Mouse (Mus musculus) gastrocnemius, postnatal 10 days (tissue): ENCODE data around the gene Tiparp. TPM values are rescaled to one million over a fixed set of nuclear protein-coding genes. Genes with fewer than 3 reads are reported as not detected.

Experiments
- DNase-seq: peaks from one replicate; pipeline ENCODE4 v3.0.0; 2021; ENCODE audit warnings: mixed read lengths
- long read RNA-seq, 2 experiments: library from polyadenylated mRNA; stranded (forward); transcript quantifications; one replicate each; pipeline ENCODE4 v2.0.0; 2021
- total RNA-seq, 2 experiments: library from RNA; stranded (reverse); gene quantifications; 2 replicates each; pipeline ENCODE4 v1.2.3; 2021

The Tiparp gene
- 10 to 100 TPM; 11.2 to 11.9 TPM for total RNA-seq
- long read RNA-seq, experiment 1, full-length matches to known transcripts, result 4 of 5 reads
- long read RNA-seq, experiment 1, partial matches to known transcripts, result 1 of 5 reads
- long read RNA-seq, experiment 1, other reads (novel, unspliced or antisense), result 0 of 5 reads
- long read RNA-seq, experiment 2, full-length matches to known transcripts, result 9 of 10 reads
- long read RNA-seq, experiment 2, partial matches to known transcripts, result 0 of 10 reads
- long read RNA-seq, experiment 2, other reads (novel, unspliced or antisense), result 1 of 10 reads

DNA sequence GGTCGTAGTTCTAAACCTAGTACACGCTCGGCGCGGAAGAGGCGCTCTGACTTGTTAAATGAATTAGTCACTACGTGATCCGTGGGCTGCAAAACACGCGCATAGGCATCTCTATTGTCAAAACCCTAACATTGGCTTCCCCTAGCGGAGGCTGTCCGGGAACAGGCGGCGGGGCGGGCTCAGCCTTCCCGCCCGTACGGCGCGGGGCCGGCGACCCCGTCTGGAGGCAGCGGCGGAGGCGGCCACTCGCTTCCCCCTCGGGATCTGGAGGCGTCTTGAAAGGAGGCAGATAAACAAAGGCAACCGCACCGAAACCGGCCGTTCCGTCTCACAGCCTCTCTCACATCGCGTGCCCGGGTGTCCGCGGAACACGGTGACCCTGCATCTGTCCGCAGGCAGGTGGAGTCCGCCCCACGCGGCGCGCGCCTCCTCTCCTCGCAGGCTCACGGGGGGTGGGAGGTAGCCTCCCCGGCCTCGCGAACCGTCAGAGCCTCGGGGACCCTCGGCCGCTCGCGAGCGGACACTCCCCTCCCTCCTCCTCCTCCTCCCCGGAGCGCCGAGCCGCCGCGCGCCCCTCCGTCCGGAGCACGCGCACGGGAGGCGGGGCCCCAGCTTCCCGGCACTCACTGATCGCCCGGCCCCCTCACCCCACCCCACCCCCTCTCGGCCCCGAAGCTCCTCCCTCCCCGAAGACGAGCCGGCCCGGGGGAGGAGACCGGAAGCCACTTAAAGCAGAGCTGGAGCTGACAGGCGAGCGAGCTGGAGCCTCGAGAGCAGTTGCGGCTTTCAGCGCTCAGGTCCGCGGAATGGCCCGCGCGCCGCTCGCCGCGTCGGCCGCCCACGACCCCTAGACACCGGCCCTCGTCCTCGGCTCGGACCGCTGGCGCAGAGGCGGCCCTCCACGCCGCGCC lies at the start of gene Tiparp:
Gene Tiparp (plus strand): TSS at position 720 of the 911 bp plus-strand sequence.
- DNase-seq, result peak; percentile 89

DNA sequence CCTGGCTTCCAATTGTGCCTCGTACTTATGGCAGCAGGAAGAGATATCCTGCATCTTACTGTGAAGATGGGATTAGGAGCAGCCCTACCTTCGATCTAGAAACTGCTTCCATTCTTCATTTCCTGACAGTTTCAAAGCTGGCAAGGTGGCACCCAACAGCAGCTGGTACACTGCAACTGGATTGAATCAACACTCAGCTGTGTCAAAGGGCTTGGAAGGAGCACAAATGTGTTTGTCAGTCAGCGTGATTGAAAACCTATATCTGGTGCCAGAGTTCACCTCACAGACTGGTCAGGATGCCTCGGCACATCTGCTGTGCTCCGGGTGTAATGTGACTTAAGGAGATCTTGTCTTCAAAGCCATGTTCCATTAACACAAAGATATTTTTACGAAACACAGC lies 47.5 kb upstream of the Tiparp start:
- DNase-seq, result no peak

DNA sequence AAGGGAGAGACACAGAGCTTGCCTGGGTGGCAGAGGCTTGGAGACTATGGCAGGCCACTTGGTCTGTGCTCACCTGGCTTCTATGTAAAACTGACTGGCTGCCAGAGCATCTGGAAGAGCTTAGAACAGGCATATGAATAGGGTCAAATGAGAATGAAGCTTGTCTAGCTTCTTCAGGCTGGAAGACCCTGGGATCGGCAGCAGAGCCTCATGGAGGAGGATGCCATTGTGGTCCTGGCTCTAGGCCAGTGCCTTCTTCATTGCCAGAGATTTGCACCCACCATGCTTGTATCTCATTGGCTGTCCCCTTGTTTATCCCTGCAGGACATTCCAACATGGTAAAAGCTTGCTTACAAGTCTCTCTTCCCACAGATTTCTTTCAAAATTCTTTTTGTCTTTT lies 45.9 kb upstream of the Tiparp start:
- no peak for DNase-seq

GRCm38 (mm10) chr3:65482698-65483407 lies 45.4 kb upstream of the Tiparp start:
- DNase-seq, result no peak

DNA sequence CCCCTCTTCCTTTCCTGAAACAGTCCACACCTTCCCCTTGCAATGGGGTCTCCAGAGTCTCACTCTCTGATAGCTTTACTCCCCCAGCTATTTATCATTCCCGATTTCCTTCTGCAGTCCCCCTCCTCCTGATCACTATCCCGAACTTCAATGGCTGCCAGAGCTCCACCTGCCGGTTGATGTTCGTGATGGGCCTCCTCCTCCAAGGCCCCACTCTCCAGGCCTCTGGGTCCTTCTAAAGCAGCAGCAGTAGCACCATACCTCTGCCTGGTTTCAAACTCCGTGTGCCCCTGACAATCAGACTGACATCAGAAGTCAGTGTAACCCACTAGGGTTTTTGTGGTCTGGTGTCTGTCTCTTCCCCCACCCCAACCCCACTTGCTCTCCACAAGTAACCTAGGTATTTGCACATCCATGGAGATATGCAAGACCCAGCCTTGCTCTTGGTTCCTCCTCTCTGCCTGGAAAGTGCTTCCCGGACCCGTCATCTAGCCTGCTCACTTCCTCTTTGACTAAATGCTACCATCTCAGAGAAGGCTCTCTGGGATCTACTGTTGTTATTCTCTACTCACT lies 44.0 kb upstream of the Tiparp start:
- DNase-seq, result no peak

- DNase-seq, result no peak
Observed at GRCm38 (mm10) chr3:65487419-65488088, 40.7 kb upstream of the Tiparp start.

GRCm38 (mm10) chr3:65488556-65489244 lies 39.5 kb upstream of the Tiparp start:
- DNase-seq, result no peak

DNA sequence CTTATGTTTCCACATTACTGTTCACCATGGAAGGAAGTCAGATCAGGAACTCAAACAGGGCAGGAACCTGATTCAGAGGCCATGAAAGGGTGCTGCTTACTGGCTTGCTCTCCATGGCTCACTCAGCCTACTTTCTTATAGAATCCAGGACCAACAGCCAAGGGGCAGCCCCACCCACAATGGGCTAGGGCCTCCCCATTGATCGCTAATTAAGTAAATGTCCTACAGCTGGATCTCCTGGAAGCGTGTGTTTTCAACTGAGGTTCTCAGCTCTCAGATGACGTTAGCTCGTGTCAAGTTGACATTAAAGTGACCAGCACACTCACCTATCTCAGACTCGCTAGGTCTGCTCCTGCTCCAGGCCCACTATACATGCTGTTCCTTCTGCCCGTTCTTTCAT lies 38.6 kb upstream of the Tiparp start:
- no peak for DNase-seq

- DNase-seq, result peak; percentile 14
Observed at GRCm38 (mm10) chr3:65494291-65494763, 33.9 kb upstream of the Tiparp start.

- no peak for DNase-seq
Observed at GRCm38 (mm10) chr3:65507766-65508165, 20.4 kb upstream of the Tiparp start.

DNA sequence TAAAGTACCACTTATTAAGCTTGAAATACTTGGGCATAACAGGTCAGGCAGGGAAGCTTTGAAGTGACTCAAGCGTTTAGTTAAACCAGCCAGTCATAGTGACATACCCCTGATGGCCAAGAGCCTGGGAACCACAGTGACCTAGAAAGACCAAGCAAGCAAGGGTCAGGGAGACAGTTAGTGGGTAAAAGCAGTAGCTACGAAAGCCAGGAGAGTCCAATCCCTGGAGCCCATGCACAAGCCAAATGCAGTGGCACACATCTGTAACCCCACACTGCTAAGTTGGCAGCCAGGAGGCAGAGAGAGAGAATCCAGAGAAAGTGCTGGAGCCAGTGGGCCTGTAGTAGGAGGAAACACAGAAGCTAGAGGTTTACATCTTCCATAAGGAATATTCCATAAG lies 17.6 kb upstream of the Tiparp start:
- DNase-seq, result no peak

DNA sequence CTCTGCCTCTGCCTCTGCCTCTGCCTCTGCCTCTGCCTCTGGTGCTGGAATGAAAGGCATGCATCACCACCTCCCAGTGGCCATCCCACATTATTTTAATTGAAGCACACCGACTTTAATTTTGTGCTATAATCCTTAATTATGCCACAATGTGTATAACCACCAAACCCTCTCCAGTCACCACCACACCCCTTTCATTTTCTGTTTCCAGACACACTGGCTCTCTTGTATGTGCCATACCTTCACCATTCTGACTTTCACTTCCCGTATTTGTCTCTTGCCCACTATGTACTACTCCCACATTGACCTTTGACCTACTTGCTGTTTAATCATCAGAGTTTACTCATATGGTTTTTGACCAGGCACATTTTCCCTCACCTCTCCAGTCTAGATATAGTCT lies 12.5 kb upstream of the Tiparp start:
- no peak for DNase-seq

GRCm38 (mm10) chr3:65516526-65516925 lies 11.7 kb upstream of the Tiparp start:
- DNase-seq, result no peak

DNA sequence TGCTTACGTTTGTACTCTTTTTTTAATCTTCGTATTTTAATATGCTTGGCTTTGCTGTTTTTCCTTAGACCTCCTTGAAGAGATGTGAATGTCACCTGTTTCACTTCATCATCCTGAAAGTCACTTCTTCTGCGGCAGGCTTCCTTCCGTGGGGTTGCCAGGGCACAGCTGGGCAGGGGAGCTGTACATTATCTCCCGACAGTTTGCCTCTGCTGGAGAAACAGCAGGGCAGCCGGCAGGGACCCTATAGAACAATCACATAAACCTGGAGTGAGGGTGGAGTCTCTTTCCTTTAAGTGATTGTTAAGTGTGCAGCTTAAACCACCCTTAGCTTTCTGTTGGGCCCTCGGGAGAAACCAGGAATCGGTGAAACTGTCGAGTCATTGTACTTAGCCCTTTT lies 11.1 kb upstream of the Tiparp start:
- DNase-seq, result no peak

DNA sequence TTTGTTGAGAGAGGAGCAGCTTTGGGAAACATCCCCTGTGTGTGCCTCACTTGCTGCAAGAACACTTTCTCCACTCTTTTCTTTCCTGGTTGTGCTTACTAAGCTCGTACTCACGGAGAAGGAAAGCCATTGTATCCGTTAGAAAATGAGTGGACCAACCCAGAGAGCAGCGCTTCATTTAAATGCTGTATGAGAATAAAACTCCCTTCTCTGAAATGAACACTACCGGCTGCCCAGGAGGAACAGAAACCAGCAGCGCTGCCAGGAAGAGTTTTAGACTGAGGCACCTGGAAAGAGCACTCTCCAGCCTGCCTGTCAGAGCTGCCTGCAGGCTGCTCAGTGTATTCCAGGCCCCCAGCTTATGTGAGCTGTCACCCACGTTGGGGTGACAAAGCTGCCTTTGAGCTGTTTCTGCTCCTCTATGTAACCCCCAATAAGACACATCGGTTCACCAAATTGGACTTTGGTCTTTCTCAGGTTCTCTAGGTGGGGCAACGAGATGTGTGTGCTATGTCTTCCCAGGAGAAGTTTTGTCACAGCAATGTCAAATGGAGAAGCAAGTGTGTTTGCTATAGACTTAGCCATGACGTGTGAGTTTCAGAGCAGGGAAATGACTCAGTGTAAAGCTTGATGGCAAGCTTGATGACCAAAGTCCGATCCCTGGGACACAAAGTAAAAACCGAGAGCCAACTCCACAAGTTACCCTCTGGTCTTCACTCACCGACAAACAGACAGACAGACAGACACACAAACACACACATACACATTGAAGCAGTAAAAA lies 10.3 kb upstream of the Tiparp start:
- no peak for DNase-seq

- DNase-seq, result no peak
Observed at GRCm38 (mm10) chr3:65521391-65521790, 6.8 kb upstream of the Tiparp start.

DNA sequence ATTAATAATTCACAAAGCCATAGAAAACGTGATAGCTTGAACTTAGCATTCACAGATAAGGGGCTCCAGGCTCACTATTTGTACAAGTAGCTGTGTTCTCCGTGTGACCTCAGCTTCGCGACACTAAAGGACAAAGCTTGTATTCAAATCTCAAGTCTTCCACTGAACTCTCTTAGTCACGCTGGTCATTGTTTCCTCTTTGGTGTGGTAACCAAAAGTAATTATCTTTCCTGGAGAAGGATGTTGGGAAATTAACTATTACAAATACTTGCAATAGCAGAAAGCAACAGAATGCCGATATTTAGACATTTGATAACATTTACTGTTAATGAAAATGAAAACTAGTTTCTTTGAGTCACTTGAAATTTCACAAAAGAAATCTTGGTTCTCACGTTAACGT lies 4.8 kb upstream of the Tiparp start:
- no peak for DNase-seq

- DNase-seq, result no peak
Observed at GRCm38 (mm10) chr3:65525731-65526130, 2.5 kb upstream of the Tiparp start.

GRCm38 (mm10) chr3:65527196-65527595 lies 1.0 kb upstream of the Tiparp start:
- DNase-seq, result no peak
